Mouse (Mus musculus) neural tube, embryonic 12.5 days (tissue): ENCODE measurements around the gene Cntnap5b. TPM values are rescaled to one million over a fixed set of nuclear protein-coding genes. Genes with fewer than 3 reads are reported as not detected.
"Not testable (repeated sequence)": the region's sequence is repeated elsewhere in the genome, so short reads cannot be mapped to it uniquely, and the experiment has no call there.

Source experiments
- ATAC-seq: fragments of 200-750 bp; cut with Nextera tagmentation; 2 replicates; pipeline ENCODE4 v1.8.0; 2017; ENCODE audit warnings: low read depth, mild to moderate bottlenecking, moderate TSS enrichment, moderate library complexity; ENCODE audit not compliant: low FRiP score
- H3K27ac ChIP-seq: fragments of 300-500 bp; sonication (generic); 2 replicates; pipeline ENCODE4 v1.5.1; 2016
- H3K27me3 ChIP-seq: fragments of 300-500 bp; sonication (generic); replicated peaks from 2 replicates; pipeline ENCODE4 v1.6.1; 2016; ENCODE audit warnings: mild to moderate bottlenecking
- H3K36me3 ChIP-seq: fragments of 300-500 bp; sonication (generic); 2 replicates; pipeline ENCODE4 v1.6.1; 2016; ENCODE audit warnings: mild to moderate bottlenecking
- H3K4me1 ChIP-seq: fragments of 300-500 bp; sonication (generic); 2 replicates; pipeline ENCODE4 v1.6.1; 2016
- H3K4me2 ChIP-seq: fragments of 300-500 bp; sonication (generic); replicated peaks from 2 replicates; pipeline ENCODE4 v1.6.1; 2016; ENCODE audit warnings: mild to moderate bottlenecking
- H3K4me3 ChIP-seq: fragments of 300-500 bp; sonication (generic); 2 replicates; pipeline ENCODE4 v1.5.1; 2016
- H3K9ac ChIP-seq: fragments of 300-500 bp; sonication (generic); 2 replicates; pipeline ENCODE4 v1.6.1; 2016; ENCODE audit warnings: mild to moderate bottlenecking
- H3K9me3 ChIP-seq: fragments of 300-500 bp; sonication (generic); 2 replicates; pipeline ENCODE4 v1.6.1; 2016; ENCODE audit warnings: mild to moderate bottlenecking
- WGBS: fragments of 180-500 bp; shearing (Covaris S2); methylation state at CpG from one replicate; pipeline ENCODE4 v1.1.7; 2016; 5-methylcytosine and 5-hydroxymethylcytosine counted together
- polyA plus RNA-seq: library from polyadenylated mRNA; unstranded; fragments of >200 nt; fragmentation: Nextera tagmentation; extraction: Ambion mirVana; gene quantifications from 2 replicates; pipeline ENCODE4 v1.2.1, GENCODE M21; 2016

Gene Cntnap5b
- polyA plus RNA-seq, 1 experiment from 2014 or later = 0.38 TPM

- not testable (repeated sequence) for H3K27me3 ChIP-seq, H3K4me3 ChIP-seq, H3K36me3 ChIP-seq, H3K9ac ChIP-seq, H3K27ac ChIP-seq, H3K4me2 ChIP-seq, H3K4me1 ChIP-seq, H3K9me3 ChIP-seq, ATAC-seq
- WGBS = 89% methylated on average over 4 of the region's 4 CpGs
Observed at GRCm38 (mm10) chr1:100001226-100001625, 228.7 kb downstream of the Cntnap5b start.

DNA sequence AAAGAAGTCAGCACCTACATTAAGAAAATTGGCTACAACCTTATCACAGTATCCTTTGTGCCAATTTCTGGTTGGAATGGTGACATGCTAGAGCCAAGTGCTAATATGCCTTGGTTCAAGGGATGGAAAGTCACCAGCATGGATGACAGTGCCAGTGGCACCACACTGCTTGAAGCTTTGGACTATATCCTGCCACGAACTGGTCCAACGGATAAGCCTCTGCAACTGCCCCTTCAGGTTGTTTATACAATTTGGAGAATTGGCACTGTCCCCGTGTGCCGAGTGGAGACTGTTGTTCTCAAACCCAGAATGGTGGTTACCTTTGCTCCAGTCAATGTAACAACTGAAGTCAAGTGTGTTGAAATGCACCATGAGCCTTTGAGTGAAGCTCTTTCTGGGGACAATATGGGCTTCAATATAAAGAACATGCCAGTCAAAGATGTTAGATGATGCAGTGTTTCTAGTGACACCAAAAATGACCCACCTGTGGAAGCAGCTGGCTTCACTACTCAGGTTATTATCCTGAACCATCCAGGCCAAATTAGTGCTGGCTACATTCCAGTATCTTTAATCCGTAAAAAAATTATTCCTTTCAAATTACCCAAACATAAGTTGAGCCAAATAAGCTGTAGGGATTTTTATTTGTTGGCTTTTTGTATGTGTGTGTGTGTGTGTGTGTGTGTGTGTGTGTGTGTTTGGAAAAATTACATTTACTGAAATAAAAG, 233.6 kb downstream of the Cntnap5b start:
- Histone ChIP-seq H3K27me3 (no peaks in the 10 kb centered on the region), H3K9ac (no peak overlapping the region), H3K27ac (no peak overlapping the region), H3K4me3 (no peak overlapping the region), H3K36me3 (no peaks in the 10 kb centered on the region), H3K9me3 (no peaks in the 10 kb centered on the region), H3K4me1 (no peaks in the 10 kb centered on the region), H3K4me2 (no peak overlapping the region)
- ATAC-seq = no peak
- 91% methylated on average over 5 of the region's 5 CpGs for WGBS

- H3K27me3 ChIP-seq = no peaks in the 10 kb centered on the region
- H3K9ac ChIP-seq = no peak overlapping the region
- no peak overlapping the region for H3K27ac ChIP-seq
- H3K4me1 ChIP-seq = no peaks in the 10 kb centered on the region
- WGBS = 87% methylated on average over 2 of the region's 2 CpGs
- H3K36me3 ChIP-seq = no peaks in the 10 kb centered on the region
- H3K9me3 ChIP-seq = no peaks in the 10 kb centered on the region
- H3K4me2 ChIP-seq = no peak overlapping the region
- ATAC-seq = no peak
- H3K4me3 ChIP-seq = no peak overlapping the region
Observed at GRCm38 (mm10) chr1:100041808-100042207, 269.2 kb downstream of the Cntnap5b start.

- no peak overlapping the region for H3K4me2 ChIP-seq
- no peaks in the 10 kb centered on the region for H3K4me1 ChIP-seq
- no peak overlapping the region for H3K9ac ChIP-seq
- no peak overlapping the region for H3K4me3 ChIP-seq
- ATAC-seq = no peak
- 79% methylated on average over 2 of the region's 2 CpGs for WGBS
- H3K9me3 ChIP-seq = no peaks in the 10 kb centered on the region
- no peak overlapping the region for H3K27ac ChIP-seq
- H3K27me3 ChIP-seq = no peaks in the 10 kb centered on the region
- no peaks in the 10 kb centered on the region for H3K36me3 ChIP-seq
Observed at GRCm38 (mm10) chr1:100079812-100080211, 307.2 kb downstream of the Cntnap5b start.

- ATAC-seq = no peak
- Histone ChIP-seq H3K4me2 (no peak overlapping the region), H3K27me3 (no peaks in the 10 kb centered on the region), H3K27ac (no peak overlapping the region), H3K4me3 (no peak overlapping the region), H3K9ac (no peak overlapping the region), H3K9me3 (no peaks in the 10 kb centered on the region), H3K36me3 (no peaks in the 10 kb centered on the region), H3K4me1 (no peaks in the 10 kb centered on the region)
Observed at GRCm38 (mm10) chr1:100100516-100100915, 328.0 kb downstream of the Cntnap5b start.

DNA sequence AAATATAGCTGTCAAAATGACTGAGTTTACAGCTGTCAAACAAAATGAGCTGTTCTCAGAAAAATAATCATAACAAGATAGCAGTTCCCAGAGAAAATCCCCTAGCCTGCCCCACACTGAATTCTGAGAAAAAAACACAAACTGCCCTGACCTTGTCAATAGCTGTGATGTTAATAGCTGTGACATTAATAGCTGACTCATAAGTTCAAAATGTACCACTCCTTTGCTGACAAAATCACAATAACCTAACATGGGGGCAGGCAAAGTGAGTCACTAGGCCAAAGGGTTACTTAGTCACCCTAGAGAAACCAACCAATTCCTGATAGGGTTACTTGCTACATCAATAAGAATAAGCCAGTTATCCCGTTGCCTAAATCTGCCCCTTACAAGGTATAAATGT, 328.5 kb downstream of the Cntnap5b start:
- no peaks in the 10 kb centered on the region for H3K27me3 ChIP-seq
- no peak overlapping the region for H3K4me2 ChIP-seq
- no peaks in the 10 kb centered on the region for H3K9me3 ChIP-seq
- no peaks in the 10 kb centered on the region for H3K4me1 ChIP-seq
- H3K27ac ChIP-seq = no peak overlapping the region
- ATAC-seq = no peak
- no peaks in the 10 kb centered on the region for H3K36me3 ChIP-seq
- WGBS = 90% methylated on average over 1 of the region's 1 CpGs
- H3K9ac ChIP-seq = no peak overlapping the region
- H3K4me3 ChIP-seq = no peak overlapping the region

DNA sequence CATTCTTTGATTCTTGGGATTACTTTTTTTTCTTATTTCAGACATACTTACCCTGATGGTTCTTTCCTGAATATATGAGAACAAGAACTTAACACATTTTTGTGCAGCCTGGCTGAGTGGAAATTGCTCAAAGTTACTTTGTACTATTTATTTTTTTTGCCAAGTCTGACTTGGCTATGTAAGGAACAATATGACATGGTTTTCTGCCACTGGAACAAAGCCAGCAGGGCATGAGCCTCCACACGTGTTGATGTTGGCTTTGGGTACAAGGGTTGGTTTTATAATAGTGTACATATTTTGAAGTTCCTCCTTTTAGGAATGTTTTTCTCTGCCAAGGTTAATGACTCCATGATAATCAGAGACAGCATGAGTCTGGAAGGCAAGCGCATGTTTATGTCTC, 331.8 kb downstream of the Cntnap5b start:
- Histone ChIP-seq H3K4me2 (no peak overlapping the region), H3K27ac (no peak overlapping the region), H3K27me3 (no peaks in the 10 kb centered on the region), H3K36me3 (no peaks in the 10 kb centered on the region), H3K4me3 (no peak overlapping the region), H3K9me3 (no peaks in the 10 kb centered on the region), H3K9ac (no peak overlapping the region), H3K4me1 (no peaks in the 10 kb centered on the region)
- no peak for ATAC-seq
- WGBS = 85% methylated on average over 2 of the region's 2 CpGs

- H3K9ac ChIP-seq = no peak overlapping the region
- no peak overlapping the region for H3K27ac ChIP-seq
- no peaks in the 10 kb centered on the region for H3K4me1 ChIP-seq
- no peaks in the 10 kb centered on the region for H3K9me3 ChIP-seq
- no peak overlapping the region for H3K4me3 ChIP-seq
- ATAC-seq = no peak
- H3K36me3 ChIP-seq = no peaks in the 10 kb centered on the region
- H3K27me3 ChIP-seq = no peaks in the 10 kb centered on the region
- H3K4me2 ChIP-seq = no peak overlapping the region
Observed at GRCm38 (mm10) chr1:100122410-100122935, 349.9 kb downstream of the Cntnap5b start.

GRCm38 (mm10) chr1:100163588-100164357, 391.2 kb downstream of the Cntnap5b start:
- Histone ChIP-seq H3K9me3 (no peaks in the 10 kb centered on the region), H3K4me3 (no peak overlapping the region), H3K9ac (no peak overlapping the region), H3K4me1 (no peaks in the 10 kb centered on the region), H3K27me3 (no peaks in the 10 kb centered on the region), H3K27ac (no peak overlapping the region), H3K36me3 (no peaks in the 10 kb centered on the region), H3K4me2 (no peak overlapping the region)
- ATAC-seq = peak; percentile 44; the same call in 1 of the 2 replicates
- WGBS = 73% methylated on average over 2 of the region's 2 CpGs

DNA sequence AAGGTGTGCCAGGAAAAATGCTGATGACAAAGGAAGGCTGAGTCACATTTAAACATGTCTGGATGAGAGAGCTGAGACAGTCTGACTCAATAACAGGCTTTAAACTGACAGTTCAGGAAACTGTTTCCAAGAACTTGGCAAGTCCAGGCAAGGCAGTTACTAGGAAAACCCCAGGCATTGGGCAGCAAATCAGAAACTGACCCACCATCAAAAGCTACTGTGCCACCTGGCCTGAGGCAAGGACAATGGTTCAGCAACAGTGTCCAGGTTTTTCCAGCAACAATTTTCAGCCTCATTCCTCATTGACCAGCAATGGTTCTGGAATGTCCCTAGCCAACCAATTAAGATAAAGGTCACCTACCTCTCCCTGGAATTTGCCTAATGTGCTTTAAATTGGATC, 399.0 kb downstream of the Cntnap5b start:
- no peak overlapping the region for H3K4me2 ChIP-seq
- no peaks in the 10 kb centered on the region for H3K27me3 ChIP-seq
- H3K4me1 ChIP-seq = no peaks in the 10 kb centered on the region
- H3K9me3 ChIP-seq = no peaks in the 10 kb centered on the region
- H3K4me3 ChIP-seq = no peak overlapping the region
- no peaks in the 10 kb centered on the region for H3K36me3 ChIP-seq
- H3K9ac ChIP-seq = no peak overlapping the region
- H3K27ac ChIP-seq = no peak overlapping the region
- no peak for ATAC-seq

DNA sequence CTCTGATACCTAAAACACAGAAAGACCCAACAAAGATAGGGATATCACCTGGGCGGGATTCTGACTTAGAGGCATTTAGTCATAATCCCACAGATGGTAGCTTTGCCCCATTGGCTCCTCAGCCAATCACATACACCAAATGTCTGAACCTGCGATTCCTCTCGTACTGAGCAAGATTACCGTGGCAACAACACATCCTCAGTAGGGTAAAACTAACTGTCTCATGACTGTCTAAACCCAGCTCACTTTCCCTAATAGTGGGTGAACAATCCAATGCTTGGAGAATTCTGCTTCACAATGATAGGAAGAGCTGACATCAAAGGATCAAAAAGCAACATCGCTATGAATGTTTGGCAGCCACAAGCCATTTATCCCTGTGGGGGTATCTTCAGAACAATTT, 407.5 kb downstream of the Cntnap5b start:
- 90% methylated on average over 5 of the region's 5 CpGs for WGBS
- H3K27ac ChIP-seq = no peak overlapping the region
- H3K4me1 ChIP-seq = no peaks in the 10 kb centered on the region
- no peak overlapping the region for H3K9ac ChIP-seq
- peak; percentile 75; the same call in 1 of the 2 replicates for ATAC-seq
- H3K36me3 ChIP-seq = no peaks in the 10 kb centered on the region
- no peaks in the 10 kb centered on the region for H3K9me3 ChIP-seq
- no peak overlapping the region for H3K4me3 ChIP-seq
- H3K27me3 ChIP-seq = no peaks in the 10 kb centered on the region
- H3K4me2 ChIP-seq = no peak overlapping the region

GRCm38 (mm10) chr1:100231980-100232608, 459.5 kb downstream of the Cntnap5b start:
- H3K9ac ChIP-seq = no peak overlapping the region
- no peak overlapping the region for H3K4me3 ChIP-seq
- 8% methylated on average over 6 of the region's 6 CpGs for WGBS
- no peaks in the 10 kb centered on the region for H3K27me3 ChIP-seq
- no peak overlapping the region for H3K27ac ChIP-seq
- H3K9me3 ChIP-seq = 0 out of 2 replicates have a peak, but pooled peaks cover 3% of the 10 kb centered on the region
- no peaks in the 10 kb centered on the region for H3K36me3 ChIP-seq
- no peaks in the 10 kb centered on the region for H3K4me1 ChIP-seq
- ATAC-seq = peak; percentile 91
- no peak overlapping the region for H3K4me2 ChIP-seq
